Mouse (Mus musculus) intestine, embryonic 14.5 days (tissue): ENCODE data around the gene Snrk. TPM values are rescaled to one million over a fixed set of nuclear protein-coding genes. Genes with fewer than 3 reads are reported as not detected.

Experiments
- ATAC-seq: fragments of 200-750 bp; cut with Nextera tagmentation; replicated peaks from 2 replicates; pipeline ENCODE4 v1.8.0; 2017; ENCODE audit warnings: low read depth, moderate number of reproducible peaks, moderate TSS enrichment, moderate library complexity; ENCODE audit not compliant: low FRiP score, low TSS enrichment
- DNase-seq: peaks from one replicate; pipeline ENCODE4 v3.0.0-alpha.2; 2018; ENCODE audit warnings: low spot score
- H3K27ac ChIP-seq: fragments of 300-500 bp; sonication (generic); 2 replicates; pipeline ENCODE4 v1.5.1; 2014; ENCODE audit warnings: low read depth, mild to moderate bottlenecking, control low read depth
- H3K27me3 ChIP-seq: fragments of 300-500 bp; sonication (generic); replicated peaks from 2 replicates; pipeline ENCODE4 v1.6.1; 2014; ENCODE audit warnings: low read length, control low read depth; ENCODE audit not compliant: control insufficient read depth, insufficient read depth
- H3K36me3 ChIP-seq: fragments of 300-500 bp; sonication (generic); 2 replicates; pipeline ENCODE4 v1.6.1; 2014; ENCODE audit warnings: low read length, control low read depth; ENCODE audit not compliant: control insufficient read depth, insufficient read depth
- H3K4me1 ChIP-seq: fragments of 300-500 bp; sonication (generic); replicated peaks from 2 replicates; pipeline ENCODE4 v1.6.1; 2014; ENCODE audit warnings: low read length, control low read depth, mixed read lengths; ENCODE audit not compliant: control insufficient read depth, insufficient read depth
- H3K4me2 ChIP-seq: fragments of 300-500 bp; sonication (generic); 2 replicates; pipeline ENCODE4 v1.6.1; 2014; ENCODE audit warnings: low read length
- H3K4me3 ChIP-seq: fragments of 300-500 bp; sonication (generic); 2 replicates; pipeline ENCODE4 v1.5.1; 2014; ENCODE audit warnings: low read depth, low read length, control low read depth, mixed read lengths
- H3K9ac ChIP-seq: fragments of 300-500 bp; sonication (generic); 2 replicates; pipeline ENCODE4 v1.6.1; 2014; ENCODE audit warnings: mild to moderate bottlenecking, low read length
- H3K9me3 ChIP-seq: fragments of 300-500 bp; sonication (generic); 2 replicates; pipeline ENCODE4 v1.6.1; 2016; ENCODE audit warnings: low read length, control low read depth; ENCODE audit not compliant: control insufficient read depth
- WGBS: fragments of 180-500 bp; shearing (Covaris S2); extraction: QIAGEN DNeasy Blood & Tissue Kit; methylation state at CpG from one replicate; pipeline ENCODE4 v1.1.7; 2014; 5-methylcytosine and 5-hydroxymethylcytosine counted together
- polyA plus RNA-seq: library from polyadenylated mRNA; unstranded; fragments of >200 nt; fragmentation: Nextera tagmentation; extraction: Ambion mirVana; gene quantifications from 2 replicates; pipeline ENCODE4 v1.2.1, GENCODE M21; 2014

Snrk gene
- polyA plus RNA-seq, 1 experiment from 2014 or later, result 38.3 TPM

- H3K4me1 ChIP-seq, result peaks cover 21% of the 10 kb centered on the region
- no peak overlapping the region for H3K4me3 ChIP-seq
- WGBS, result 19% methylated on average over 6 of the region's 6 CpGs
- H3K4me2 ChIP-seq, result no peak overlapping the region
- H3K27ac ChIP-seq, result peak overlapping the region; percentile 66; the same call in 1 of the 2 replicates
- H3K9ac ChIP-seq, result no peak overlapping the region
- DNase-seq (no peak), ATAC-seq (no peak)
- H3K27me3 ChIP-seq, result no peaks in the 10 kb centered on the region
- no peaks in the 10 kb centered on the region for H3K9me3 ChIP-seq
- no peaks in the 10 kb centered on the region for H3K36me3 ChIP-seq
These were observed 32.0 kb upstream of the Snrk start for GRCm38 (mm10) chr9:122085055-122085454.

- H3K36me3 ChIP-seq, result no peaks in the 10 kb centered on the region
- H3K4me3 ChIP-seq, result no peak overlapping the region
- peaks cover 21% of the 10 kb centered on the region for H3K4me1 ChIP-seq
- no peaks in the 10 kb centered on the region for H3K27me3 ChIP-seq
- ATAC-seq (no peak), DNase-seq (no peak)
- no peak overlapping the region for H3K9ac ChIP-seq
- H3K4me2 ChIP-seq, result no peak overlapping the region
- H3K9me3 ChIP-seq, result no peaks in the 10 kb centered on the region
- 65% methylated on average over 3 of the region's 3 CpGs for WGBS
- H3K27ac ChIP-seq, result peak overlapping the region; percentile 66; the same call in 1 of the 2 replicates
These were observed 31.4 kb upstream of the Snrk start for GRCm38 (mm10) chr9:122085550-122086205.

GRCm38 (mm10) chr9:122087086-122087485 lies 30.0 kb upstream of the Snrk start:
- DNase-seq, result no peak
- H3K4me3 ChIP-seq, result no peak overlapping the region
- peaks cover 29% of the 10 kb centered on the region for H3K4me1 ChIP-seq
- H3K27me3 ChIP-seq, result no peaks in the 10 kb centered on the region
- H3K9me3 ChIP-seq, result no peaks in the 10 kb centered on the region
- ATAC-seq, result no peak
- H3K9ac ChIP-seq, result no peak overlapping the region
- H3K4me2 ChIP-seq, result no peak overlapping the region
- no peaks in the 10 kb centered on the region for H3K36me3 ChIP-seq
- 91% methylated on average over 6 of the region's 6 CpGs for WGBS
- no peak overlapping the region for H3K27ac ChIP-seq

GRCm38 (mm10) chr9:122091171-122091570 lies 25.9 kb upstream of the Snrk start:
- Histone ChIP-seq H3K4me1 (peaks cover 9% of the 10 kb centered on the region; the same call in 1 of the 2 replicates), H3K4me3 (no peak overlapping the region), H3K36me3 (no peaks in the 10 kb centered on the region), H3K4me2 (no peak overlapping the region), H3K27ac (no peak overlapping the region), H3K27me3 (no peaks in the 10 kb centered on the region), H3K9ac (no peak overlapping the region), H3K9me3 (no peaks in the 10 kb centered on the region)
- DNase-seq (no peak), ATAC-seq (no peak)
- 64% methylated on average over 7 of the region's 7 CpGs for WGBS

- no peak overlapping the region for H3K4me2 ChIP-seq
- no peaks in the 10 kb centered on the region for H3K9me3 ChIP-seq
- H3K4me3 ChIP-seq, result no peak overlapping the region
- WGBS, result 27% methylated on average over 5 of the region's 5 CpGs
- no peaks in the 10 kb centered on the region for H3K36me3 ChIP-seq
- H3K27ac ChIP-seq, result peak overlapping the region; percentile 33; the same call in 1 of the 2 replicates
- no peaks in the 10 kb centered on the region for H3K27me3 ChIP-seq
- no peak for ATAC-seq
- no peak for DNase-seq
- no peak overlapping the region for H3K9ac ChIP-seq
- peaks cover 9% of the 10 kb centered on the region; the same call in 1 of the 2 replicates for H3K4me1 ChIP-seq
These were observed 25.3 kb upstream of the Snrk start for GRCm38 (mm10) chr9:122091782-122092228.

GRCm38 (mm10) chr9:122094171-122094570 lies 22.9 kb upstream of the Snrk start:
- Histone ChIP-seq H3K4me2 (no peak overlapping the region), H3K27ac (no peak overlapping the region), H3K4me1 (0 out of 2 replicates have a peak, but pooled peaks cover 9% of the 10 kb centered on the region), H3K27me3 (no peaks in the 10 kb centered on the region), H3K4me3 (no peak overlapping the region), H3K9me3 (no peaks in the 10 kb centered on the region), H3K9ac (no peak overlapping the region), H3K36me3 (no peaks in the 10 kb centered on the region)
- WGBS, result 86% methylated on average over 1 of the region's 1 CpGs
- DNase-seq (no peak), ATAC-seq (no peak)

- Histone ChIP-seq H3K27me3 (no peaks in the 10 kb centered on the region), H3K4me2 (no peak overlapping the region), H3K36me3 (no peaks in the 10 kb centered on the region), H3K4me1 (0 out of 2 replicates have a peak, but pooled peaks cover 4% of the 10 kb centered on the region), H3K9me3 (no peaks in the 10 kb centered on the region), H3K27ac (no peak overlapping the region), H3K4me3 (no peak overlapping the region), H3K9ac (no peak overlapping the region)
- 93% methylated on average over 5 of the region's 5 CpGs for WGBS
- ATAC-seq (no peak), DNase-seq (no peak)
These were observed 20.1 kb upstream of the Snrk start for GRCm38 (mm10) chr9:122096822-122097511.

GRCm38 (mm10) chr9:122097535-122097934 lies 19.5 kb upstream of the Snrk start:
- WGBS, result 70% methylated on average over 6 of the region's 6 CpGs
- no peaks in the 10 kb centered on the region for H3K36me3 ChIP-seq
- H3K4me2 ChIP-seq, result no peak overlapping the region
- H3K27me3 ChIP-seq, result no peaks in the 10 kb centered on the region
- H3K27ac ChIP-seq, result no peak overlapping the region
- H3K9ac ChIP-seq, result no peak overlapping the region
- DNase-seq, result no peak
- 0 out of 2 replicates have a peak, but pooled peaks cover 3% of the 10 kb centered on the region for H3K4me1 ChIP-seq
- H3K9me3 ChIP-seq, result no peaks in the 10 kb centered on the region
- H3K4me3 ChIP-seq, result no peak overlapping the region
- ATAC-seq, result no peak
